Mouse (Mus musculus): ENCODE measurements at regions not wholly inside any gene's neighbourhood (a gene's known extent, or its start where the extent isn't known, plus 50 kb on each side); places are given as distances from the start of the nearest gene placed in this dataset.

DNA sequence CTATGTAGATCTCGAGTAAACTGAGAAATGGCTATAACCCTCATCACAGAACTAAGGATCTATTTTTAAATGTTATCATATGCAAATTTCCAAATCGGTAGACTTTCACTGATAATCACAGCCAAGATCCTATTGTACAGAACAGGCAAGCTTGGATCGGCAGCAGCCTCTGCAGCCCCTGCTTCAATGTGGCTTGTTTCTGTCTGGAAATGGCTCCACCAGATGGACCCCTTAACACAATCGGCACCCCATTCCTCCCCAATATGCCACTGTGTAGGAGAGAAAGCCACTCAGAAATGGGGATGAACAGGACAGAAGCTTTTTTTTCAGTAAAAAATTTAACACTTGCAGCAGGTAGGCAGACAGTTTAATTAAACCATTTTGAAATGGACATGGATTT lies 61.5 kb upstream of the Inhba start:
- Histone ChIP-seq H3K4me3 (replicated peaks; ENCODE audit: low read depth, low read length) (no peak overlapping the region), H3K27me3 (ENCODE audit: insufficient read depth, low read length) (no peaks in the 10 kb centered on the region), H3K36me3 (ENCODE audit: insufficient read depth, low read length) (no peaks in the 10 kb centered on the region), H3K27ac (no peak overlapping the region), H3K4me2 (ENCODE audit: low read length) (no peak overlapping the region), H3K9ac (ENCODE audit: low read depth, low read length) (no peak overlapping the region), H3K9me3 (replicated peaks; ENCODE audit: low read length) (no peaks in the 10 kb centered on the region), H3K4me1 (replicated peaks; ENCODE audit: insufficient read depth, low read length) (no peaks in the 10 kb centered on the region)
- no peak for ATAC-seq (replicated peaks; ENCODE audit: low FRiP score, low read depth)
- DNase-seq (ENCODE audit: low spot score): no peak
- no peak for TF ChIP-seq CTCF (IDR thresholded peaks at IDR 0.05; ENCODE audit: low read depth)
- 84% methylated on average over 4 of the region's 4 CpGs for WGBS

- Histone ChIP-seq H3K4me2 (ENCODE audit: low read length) (no peak overlapping the region), H3K9ac (ENCODE audit: low read depth, low read length) (no peak overlapping the region), H3K4me1 (replicated peaks; ENCODE audit: insufficient read depth, low read length) (no peaks in the 10 kb centered on the region), H3K27me3 (ENCODE audit: insufficient read depth, low read length) (no peaks in the 10 kb centered on the region), H3K27ac (no peak overlapping the region), H3K36me3 (ENCODE audit: insufficient read depth, low read length) (no peaks in the 10 kb centered on the region), H3K4me3 (replicated peaks; ENCODE audit: low read depth, low read length) (no peak overlapping the region), H3K9me3 (replicated peaks; ENCODE audit: low read length) (no peaks in the 10 kb centered on the region)
- ATAC-seq (replicated peaks; ENCODE audit: low FRiP score, low read depth) (no peak), DNase-seq (ENCODE audit: low spot score) (no peak)
- no peak for TF ChIP-seq CTCF (IDR thresholded peaks at IDR 0.05; ENCODE audit: low read depth)
- WGBS: 70% methylated on average over 3 of the region's 3 CpGs
Observed at GRCm38 (mm10) chr13:15950885-15951610, 60.6 kb upstream of the Inhba start.

Data from kidney, postnatal 0 days (tissue).